Mouse (Mus musculus) megakaryocyte, embryonic 14.5 days (primary cell): ENCODE data around the gene Ifna7.
"Not testable (repeated sequence)": the region's sequence is repeated elsewhere in the genome, so short reads cannot be mapped to it uniquely, and the experiment has no call there.

Experiments used
- FLI1 ChIP-seq: IDR thresholded peaks from 2 replicates; pipeline ENCODE4 v1.6.1; 2012; ENCODE audit warnings: low read length, inconsistent platforms, mixed read lengths
- GATA1 ChIP-seq: IDR thresholded peaks from 3 replicates; pipeline ENCODE4 v1.6.1; 2012; ENCODE audit warnings: mixed read lengths, low read length, inconsistent platforms, borderline replicate concordance

DNA sequence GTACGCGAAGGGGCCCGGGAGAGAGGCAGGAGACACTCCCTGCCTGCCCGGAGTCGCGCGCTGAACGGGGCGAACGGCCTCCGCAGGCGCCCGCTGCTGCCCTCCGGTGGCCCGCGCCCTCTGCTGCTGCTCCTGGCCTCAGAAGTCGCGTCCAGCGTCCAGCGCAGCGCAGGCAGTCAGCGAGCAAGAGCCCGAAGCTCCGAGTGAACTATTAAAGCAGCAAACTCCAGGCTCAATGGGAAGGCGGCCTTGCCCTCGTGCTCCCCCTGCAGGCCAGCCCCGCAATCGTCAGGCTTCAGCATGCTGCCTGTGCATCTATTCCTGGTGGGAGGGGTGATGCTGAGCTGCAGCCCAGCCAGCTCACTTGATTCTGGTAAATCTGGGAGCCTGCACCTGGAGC, 24.8 kb upstream of the Ifna7 start, which contains the start of gene Gm13278:
- not testable (repeated sequence) for TF ChIP-seq FLI1, GATA1
